Mouse (Mus musculus) heart, embryonic 14.5 days (tissue): ENCODE results near the gene 4930432K21Rik. TPM values are rescaled to one million over a fixed set of nuclear protein-coding genes. Genes with fewer than 3 reads are reported as not detected.
A peak's percentile ranks its signal among the peaks of the same experiment; 100 is the strongest.

Experiments
- ATAC-seq: fragments of 200-750 bp; cut with Nextera tagmentation; 2 replicates; pipeline ENCODE4 v1.8.0; 2017; ENCODE audit warnings: low read depth, moderate TSS enrichment; ENCODE audit not compliant: insufficient number of reproducible peaks, insufficient read depth, low FRiP score
- H3K27ac ChIP-seq, 2 experiments: fragments of 200-500 bp in 1 of 2; fragments of 300-500 bp in 1 of 2; sonication (generic) in 1 of 2; replicated peaks in 1 of 2; 2 replicates each; pipeline ENCODE4 v1.5.1; 2012 to 2014; ENCODE audit warnings: low read depth in 2 of 2, low read length in 2 of 2, control low read depth in 1 of 2, mild to moderate bottlenecking in 1 of 2, mixed read lengths in 1 of 2; ENCODE audit not compliant: control insufficient read depth in 1 of 2, insufficient read depth in 1 of 2
- H3K27me3 ChIP-seq: fragments of 300-500 bp; sonication (generic); 2 replicates; pipeline ENCODE4 v1.6.1; 2014; ENCODE audit warnings: mild to moderate bottlenecking, low read length, control low read depth; ENCODE audit not compliant: control insufficient read depth, insufficient read depth
- H3K36me3 ChIP-seq: fragments of 300-500 bp; sonication (generic); 2 replicates; pipeline ENCODE4 v1.6.1; 2014; ENCODE audit warnings: mild to moderate bottlenecking, control low read depth, low read length, mixed read lengths; ENCODE audit not compliant: control insufficient read depth, insufficient read depth
- H3K4me1 ChIP-seq, 2 experiments: fragments of 200-500 bp in 1 of 2; fragments of 300-500 bp in 1 of 2; sonication (generic) in 1 of 2; 2 replicates each; pipeline ENCODE4 v1.6.1; 2012 to 2014; ENCODE audit warnings: low read length in 2 of 2, control low read depth in 1 of 2, mixed read lengths in 1 of 2; ENCODE audit not compliant: control insufficient read depth in 2 of 2, insufficient read depth in 2 of 2
- H3K4me2 ChIP-seq: fragments of 300-500 bp; sonication (generic); 2 replicates; pipeline ENCODE4 v1.6.1; 2014; ENCODE audit warnings: mild to moderate bottlenecking, low read length
- H3K4me3 ChIP-seq, 2 experiments: fragments of 200-500 bp in 1 of 2; fragments of 300-500 bp in 1 of 2; sonication (generic) in 1 of 2; 2 replicates each; pipeline ENCODE4 v1.5.1; 2012 to 2014; ENCODE audit warnings: low read length in 2 of 2, mild to moderate bottlenecking in 2 of 2, control low read depth in 1 of 2, low read depth in 1 of 2, moderate library complexity in 1 of 2; ENCODE audit not compliant: control insufficient read depth in 1 of 2, insufficient read depth in 1 of 2
- H3K9ac ChIP-seq: fragments of 300-500 bp; sonication (generic); 2 replicates; pipeline ENCODE4 v1.6.1; 2014; ENCODE audit warnings: mild to moderate bottlenecking, low read length
- H3K9me3 ChIP-seq: fragments of 300-500 bp; sonication (generic); 2 replicates; pipeline ENCODE4 v1.6.1; 2016; ENCODE audit warnings: low read length, control low read depth; ENCODE audit not compliant: control insufficient read depth
- WGBS: fragments of 180-500 bp; shearing (Covaris S2); extraction: QIAGEN DNeasy Blood & Tissue Kit; methylation state at CpG from one replicate; pipeline ENCODE4 v1.1.7; 2014; 5-methylcytosine and 5-hydroxymethylcytosine counted together
- polyA plus RNA-seq: library from polyadenylated mRNA; unstranded; fragments of >200 nt; fragmentation: Nextera tagmentation; extraction: Ambion mirVana; gene quantifications from 2 replicates; pipeline ENCODE4 v1.2.1, GENCODE M21; 2014

The 4930432K21Rik gene
- polyA plus RNA-seq, 1 experiment from 2014 or later = 0.63 TPM

DNA sequence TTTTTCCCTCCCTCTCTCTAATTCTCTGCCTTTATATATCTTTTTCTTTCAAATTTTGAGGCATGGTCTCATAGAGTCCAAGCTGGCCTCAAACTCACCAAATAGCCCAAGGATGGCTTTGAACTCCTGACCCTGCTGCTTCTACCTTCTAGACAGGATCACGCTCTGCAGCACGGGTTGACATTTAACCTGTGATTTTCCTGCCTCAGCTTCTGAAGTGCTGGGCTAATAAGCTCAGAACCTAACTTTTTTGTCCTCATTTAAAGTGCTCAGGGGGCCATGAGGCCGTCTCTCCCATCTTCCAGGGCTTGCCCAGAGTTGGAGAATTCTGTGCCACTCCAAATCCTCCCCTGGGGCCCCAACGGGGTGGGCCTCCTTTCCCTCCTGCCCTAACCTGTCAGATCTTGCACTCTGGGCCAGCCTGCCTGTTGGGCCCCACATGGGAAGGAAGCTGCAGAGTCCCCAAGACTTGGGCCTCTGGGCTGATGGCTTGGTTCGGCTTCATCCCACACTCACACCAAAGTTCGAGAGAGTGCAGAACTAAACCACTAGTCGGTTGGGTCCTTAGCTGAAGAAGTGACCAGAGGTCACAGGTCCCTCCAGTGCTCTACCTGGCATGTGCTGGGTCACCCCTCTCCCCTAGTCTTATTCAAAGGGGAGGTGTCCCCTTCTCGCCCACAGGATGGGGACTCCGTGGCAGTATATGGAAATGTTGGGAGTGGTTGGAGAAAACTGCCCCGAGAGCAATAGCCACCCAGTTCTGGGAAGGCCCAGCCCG is 51.7 kb downstream of the 4930432K21Rik start:
- H3K36me3 ChIP-seq = peaks cover 7% of the 10 kb centered on the region
- peak overlapping the region; percentile 91 for H3K4me2 ChIP-seq
- peaks cover 41 to 55% of the 10 kb centered on the region in 2 experiments for H3K4me1 ChIP-seq
- H3K9me3 ChIP-seq = no peaks in the 10 kb centered on the region
- H3K4me3 ChIP-seq = no peak overlapping the region
- no peak for ATAC-seq
- H3K27ac ChIP-seq = peak overlapping the region; percentile 91 to 99
- peak overlapping the region; percentile 95 for H3K9ac ChIP-seq
- H3K27me3 ChIP-seq = no peaks in the 10 kb centered on the region
- WGBS = 61% methylated on average over 11 of the region's 11 CpGs

GRCm38 (mm10) chr8:84200126-84200555 is 52.3 kb downstream of the 4930432K21Rik start:
- H3K4me1 ChIP-seq = peaks cover 41 to 55% of the 10 kb centered on the region in 2 experiments
- no peak for ATAC-seq
- H3K36me3 ChIP-seq = peaks cover 13% of the 10 kb centered on the region
- H3K9ac ChIP-seq = peak overlapping the region; percentile 95
- WGBS = 22% methylated on average over 8 of the region's 8 CpGs
- no peaks in the 10 kb centered on the region for H3K9me3 ChIP-seq
- peak overlapping the region; percentile 64 to 83 for H3K4me3 ChIP-seq
- H3K27ac ChIP-seq = peak overlapping the region; percentile 91 to 99
- no peaks in the 10 kb centered on the region for H3K27me3 ChIP-seq
- peak overlapping the region; percentile 91 for H3K4me2 ChIP-seq

DNA sequence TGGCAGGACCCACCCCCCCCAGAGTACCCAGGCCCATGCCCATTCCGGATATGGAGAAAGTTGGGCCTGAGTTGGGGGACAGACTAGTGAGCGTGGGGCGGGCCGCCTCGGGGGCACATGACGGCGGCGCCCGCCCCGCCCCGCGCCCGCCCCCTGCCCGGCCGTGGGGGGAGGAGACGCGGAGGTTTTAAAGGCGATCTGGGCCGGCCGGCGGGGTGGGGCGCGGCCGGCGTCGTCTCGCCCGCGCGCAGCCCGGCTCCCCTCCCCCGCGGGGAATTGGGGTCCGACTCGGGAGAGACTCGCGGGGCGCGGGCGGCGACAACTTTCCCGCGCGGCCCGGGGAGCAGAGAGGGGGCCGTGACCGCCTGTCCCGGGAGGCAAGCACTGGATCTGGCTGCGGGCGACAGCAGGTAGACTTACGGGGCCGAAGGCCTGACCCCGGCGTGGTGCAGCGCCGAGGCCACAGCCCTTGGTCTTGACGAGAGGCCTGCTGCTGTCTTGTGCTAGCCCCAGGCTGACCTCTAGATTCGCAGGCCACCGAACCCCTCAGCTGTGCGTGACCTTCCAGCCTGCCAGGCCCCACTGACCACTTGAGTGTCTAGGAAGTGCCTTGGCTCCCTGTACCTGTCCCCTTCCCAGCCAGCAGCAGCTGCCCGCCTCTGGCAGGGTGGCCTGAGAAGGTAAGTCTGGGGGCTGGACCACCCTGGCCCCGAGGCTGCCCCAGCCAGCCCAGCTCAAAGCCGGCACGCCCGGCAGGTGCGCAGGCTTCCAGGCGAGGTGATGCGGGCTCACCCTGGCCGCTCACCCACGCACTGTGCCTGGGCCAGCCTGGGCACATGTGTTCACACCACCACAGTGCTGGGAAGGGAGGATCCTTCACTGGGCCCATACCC is 53.1 kb downstream of the 4930432K21Rik start:
- Histone ChIP-seq H3K27me3 (no peaks in the 10 kb centered on the region), H3K27ac (peak overlapping the region; percentile 98 to 99)
- WGBS = 3% methylated on average over 51 of the region's 70 CpGs

DNA sequence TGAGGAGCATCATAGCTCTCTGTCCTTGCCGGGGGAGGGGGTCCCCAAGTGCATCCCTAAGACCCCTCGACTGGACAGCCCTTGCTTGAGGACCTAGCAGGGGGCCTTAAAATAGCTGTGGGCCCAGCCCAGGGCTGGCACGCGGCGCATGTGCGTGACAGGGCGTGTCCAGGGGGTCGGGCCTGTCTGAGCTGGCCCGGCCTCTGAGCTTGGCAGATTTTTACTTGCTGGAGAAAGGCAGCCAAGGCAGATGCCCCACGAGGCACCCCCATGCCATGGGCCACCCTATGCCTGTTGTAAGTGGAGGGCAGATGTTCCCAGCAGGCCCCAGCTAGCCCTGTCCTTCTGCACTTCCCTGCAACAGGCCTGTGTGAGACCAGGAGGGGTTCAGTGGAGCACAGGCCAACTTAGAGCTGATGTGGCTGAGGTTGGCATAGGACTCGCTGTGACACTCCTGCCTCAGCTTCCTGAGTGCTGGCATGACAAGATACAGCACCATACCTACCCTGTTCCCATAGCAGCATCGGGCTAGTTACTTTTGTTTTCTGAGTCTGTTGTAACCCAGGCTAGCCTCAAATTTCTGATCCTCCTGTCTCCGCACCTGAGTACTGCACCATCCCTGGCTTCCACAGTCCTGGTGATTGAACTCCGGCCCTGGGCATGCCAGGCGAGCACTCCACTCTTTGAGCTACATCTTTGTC is 53.9 kb downstream of the 4930432K21Rik start:
- H3K27me3 ChIP-seq = no peaks in the 10 kb centered on the region
- peak overlapping the region; percentile 95 for H3K9ac ChIP-seq
- H3K9me3 ChIP-seq = no peaks in the 10 kb centered on the region
- H3K27ac ChIP-seq = peak overlapping the region; percentile 98 to 99
- H3K36me3 ChIP-seq = peaks cover 28% of the 10 kb centered on the region
- ATAC-seq = peak; percentile 5; the same call in 1 of the 2 replicates
- H3K4me3 ChIP-seq = peak overlapping the region; percentile 64 to 83
- peak overlapping the region; percentile 91 for H3K4me2 ChIP-seq
- H3K4me1 ChIP-seq = peaks cover 41 to 55% of the 10 kb centered on the region in 2 experiments
- 29% methylated on average over 15 of the region's 15 CpGs for WGBS

More for the DNA sequence above, 53.1 kb downstream of the 4930432K21Rik start:
- Histone ChIP-seq H3K9ac (peak overlapping the region; percentile 95), H3K9me3 (no peaks in the 10 kb centered on the region), H3K36me3 (peaks cover 20% of the 10 kb centered on the region), H3K4me2 (peak overlapping the region; percentile 91), H3K4me3 (peak overlapping the region; percentile 64 to 83), H3K4me1 (peaks cover 41 to 55% of the 10 kb centered on the region in 2 experiments)
- ATAC-seq = peak; percentile 35

GRCm38 (mm10) chr8:84202466-84202865 is 54.6 kb downstream of the 4930432K21Rik start:
- no peaks in the 10 kb centered on the region for H3K27me3 ChIP-seq
- H3K9ac ChIP-seq = peak overlapping the region; percentile 95
- H3K4me2 ChIP-seq = peak overlapping the region; percentile 91
- no peak for ATAC-seq
- peak overlapping the region; percentile 98 to 99 for H3K27ac ChIP-seq
- 65% methylated on average over 9 of the region's 9 CpGs for WGBS
- peaks cover 32% of the 10 kb centered on the region for H3K36me3 ChIP-seq
- no peaks in the 10 kb centered on the region for H3K9me3 ChIP-seq
- peak overlapping the region; percentile 64 to 83 for H3K4me3 ChIP-seq
- H3K4me1 ChIP-seq = peaks cover 39 to 55% of the 10 kb centered on the region in 2 experiments

DNA sequence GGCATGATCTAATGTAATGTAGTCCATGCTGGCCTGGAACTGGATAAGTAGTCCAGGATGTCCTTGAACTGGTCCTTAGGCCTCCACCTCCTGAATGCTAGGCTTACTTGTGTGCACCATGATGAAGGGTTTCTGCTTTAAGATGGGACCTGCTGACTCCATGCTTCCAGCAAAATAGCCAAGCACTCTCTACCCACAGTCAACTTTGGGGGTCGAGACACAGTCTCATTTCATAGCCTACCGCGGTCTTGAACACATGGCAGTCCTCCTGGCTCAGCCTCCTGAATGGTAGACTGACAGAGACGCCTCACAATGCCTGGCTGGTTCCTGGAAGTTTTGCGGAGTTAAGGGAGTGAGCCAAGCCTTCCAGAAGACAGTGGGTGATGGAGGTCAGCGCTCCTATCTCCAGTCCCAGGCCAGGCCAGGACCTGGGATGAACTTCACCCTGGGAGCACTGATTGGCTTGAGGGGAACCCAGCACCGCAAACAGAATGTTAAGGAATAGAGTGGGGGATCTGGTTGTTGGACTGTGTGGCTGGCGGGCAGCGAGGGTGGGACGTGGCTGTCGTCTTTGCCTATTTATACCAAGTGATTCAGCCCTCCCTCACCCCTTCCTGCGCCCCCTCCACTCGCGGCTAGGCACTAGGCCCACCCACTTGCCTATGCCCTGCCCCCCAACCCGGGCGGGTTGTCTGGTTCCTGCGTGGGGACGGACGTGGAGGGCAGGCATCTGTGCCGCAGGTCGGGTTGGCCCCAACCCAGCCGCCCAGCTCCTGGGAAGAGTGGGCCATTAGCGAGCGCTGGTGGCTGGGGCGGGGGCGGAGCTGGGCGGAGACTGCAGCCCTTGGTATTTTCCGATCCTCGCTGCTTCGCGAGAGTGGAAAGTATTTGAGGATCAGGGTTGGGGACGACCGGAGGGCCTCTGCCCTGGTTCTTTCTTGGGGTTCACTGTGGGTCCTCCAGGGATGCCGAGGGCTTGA is 55.4 kb downstream of the 4930432K21Rik start:
- peak overlapping the region; percentile 95 for H3K9ac ChIP-seq
- peaks cover 33 to 54% of the 10 kb centered on the region in 2 experiments for H3K4me1 ChIP-seq
- 4% methylated on average over 34 of the region's 34 CpGs for WGBS
- ATAC-seq = peak; percentile 62
- H3K4me3 ChIP-seq = peak overlapping the region; percentile 64 to 83
- peak overlapping the region; percentile 98 to 99 for H3K27ac ChIP-seq
- H3K4me2 ChIP-seq = peak overlapping the region; percentile 91
- peaks cover 36% of the 10 kb centered on the region for H3K36me3 ChIP-seq
- H3K9me3 ChIP-seq = no peaks in the 10 kb centered on the region
- no peaks in the 10 kb centered on the region for H3K27me3 ChIP-seq
